Mouse (Mus musculus): ENCODE data around the gene Cwc25. TPM values are rescaled to one million over a fixed set of nuclear protein-coding genes. Genes with fewer than 3 reads are reported as not detected.

The Cwc25 gene
- polyA plus RNA-seq, 1 experiment from 2014 or later, result 22.4 TPM

DNA sequence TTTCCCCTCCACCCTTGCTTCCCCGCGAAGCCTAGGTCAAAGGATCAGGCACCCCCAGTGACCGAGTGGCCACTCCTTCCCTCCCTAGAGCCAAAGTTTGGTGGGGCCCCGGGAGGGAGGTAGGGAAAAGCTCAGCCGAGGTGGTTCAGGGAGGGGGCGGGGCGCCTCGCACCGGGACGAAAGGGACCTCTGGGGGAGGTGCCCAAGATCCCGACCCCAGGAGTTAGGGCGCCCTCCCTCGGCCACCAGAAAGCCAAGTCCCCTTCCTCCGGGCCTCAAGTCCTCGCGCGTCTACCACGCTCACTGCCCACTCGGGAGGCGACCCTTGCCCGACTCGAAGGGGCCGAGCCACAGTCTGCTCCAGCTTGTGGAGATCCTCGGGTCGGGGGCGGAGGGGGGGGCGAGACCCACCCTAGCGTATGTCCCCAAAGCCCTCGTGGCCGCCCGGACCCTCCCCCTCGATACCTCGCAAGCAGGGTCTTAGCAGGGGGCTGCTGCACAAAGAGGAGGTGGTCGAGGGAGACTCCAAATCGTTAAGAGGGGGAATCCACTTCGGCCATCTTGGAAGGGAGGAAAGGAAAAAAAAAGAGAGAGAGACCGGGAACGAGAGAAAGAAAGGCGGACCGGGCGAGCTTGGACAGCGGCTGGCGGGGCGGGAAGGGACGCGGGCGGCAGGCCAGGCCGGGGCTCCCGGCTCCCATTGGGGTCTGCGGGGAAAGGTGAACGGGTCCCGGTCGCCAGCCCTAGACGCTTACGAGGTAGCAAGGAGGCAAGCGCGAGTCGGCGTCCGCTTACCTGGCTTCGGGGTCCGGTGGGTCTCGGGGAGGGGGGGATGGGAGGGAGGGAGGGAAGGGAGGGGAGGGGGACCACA is 67.4 kb downstream of the Cwc25 start:
- peak; percentile 1; the same call in 1 of the 2 replicates for ATAC-seq (ENCODE audit: low FRiP score)
- Histone ChIP-seq H3K4me1 (peaks cover 62% of the 10 kb centered on the region), H3K27me3 (no peaks in the 10 kb centered on the region), H3K9me3 (no peaks in the 10 kb centered on the region), H3K9ac (peak overlapping the region; percentile 95), H3K36me3 (replicated peaks) (no peaks in the 10 kb centered on the region), H3K4me3 (replicated peaks) (peak overlapping the region; percentile 86), H3K27ac (peak overlapping the region; percentile 99), H3K4me2 (peak overlapping the region; percentile 84)
- under 1% methylated on average over 60 of the region's 63 CpGs for WGBS

DNA sequence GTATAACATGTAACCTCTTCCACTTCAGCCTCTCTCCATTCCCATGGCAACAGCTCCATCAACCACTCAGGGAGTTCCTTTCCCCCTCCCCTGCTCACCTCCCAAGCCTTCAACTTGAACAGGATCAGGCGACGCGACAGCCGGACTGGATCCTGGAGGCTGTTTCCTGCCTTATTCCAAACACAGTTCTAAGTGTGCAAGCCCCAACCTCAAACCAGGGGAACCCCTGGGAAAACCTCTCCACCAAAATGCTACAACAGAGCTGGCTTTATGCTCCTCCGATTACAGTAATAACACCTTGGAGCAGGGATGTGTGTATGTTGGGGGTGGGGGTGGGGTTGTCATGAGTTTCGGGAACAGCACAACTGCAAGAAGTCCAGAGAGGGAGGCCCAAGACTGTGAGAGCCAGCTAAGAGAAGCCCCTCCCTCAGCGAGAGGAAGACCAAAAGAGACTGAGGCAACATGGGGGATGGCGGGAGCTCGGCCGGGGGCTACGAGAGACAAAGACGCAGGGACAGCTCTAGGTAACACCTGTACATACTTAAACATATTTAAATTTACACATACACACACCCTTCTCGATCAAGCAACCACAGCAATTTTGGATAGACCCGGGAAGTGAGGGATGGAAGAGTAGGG is 68.3 kb downstream of the Cwc25 start:
- no peak for ATAC-seq (ENCODE audit: low FRiP score)
- H3K4me1 ChIP-seq, result peaks cover 64% of the 10 kb centered on the region
- H3K4me2 ChIP-seq, result peak overlapping the region; percentile 84
- H3K27me3 ChIP-seq, result no peaks in the 10 kb centered on the region
- H3K27ac ChIP-seq, result peak overlapping the region; percentile 99
- H3K4me3 ChIP-seq (replicated peaks), result peak overlapping the region; percentile 86
- no peaks in the 10 kb centered on the region for H3K9me3 ChIP-seq
- peak overlapping the region; percentile 95 for H3K9ac ChIP-seq
- under 1% methylated on average over 14 of the region's 14 CpGs for WGBS
- H3K36me3 ChIP-seq (replicated peaks), result peaks cover 7% of the 10 kb centered on the region

- H3K4me2 ChIP-seq, result peak overlapping the region; percentile 84
- H3K9ac ChIP-seq, result peak overlapping the region; percentile 95
- H3K4me3 ChIP-seq (replicated peaks), result peak overlapping the region; percentile 86
- no peaks in the 10 kb centered on the region for H3K27me3 ChIP-seq
- no peaks in the 10 kb centered on the region for H3K9me3 ChIP-seq
- whole genome bisulfite sequencing, result 57% methylated on average over 11 of the region's 11 CpGs
- peaks cover 64% of the 10 kb centered on the region for H3K4me1 ChIP-seq
- no peak for ATAC-seq (ENCODE audit: low FRiP score)
- peaks cover 14% of the 10 kb centered on the region for H3K36me3 ChIP-seq (replicated peaks)
- peak overlapping the region; percentile 99 for H3K27ac ChIP-seq
Measured at GRCm38 (mm10) chr11:97697199-97697890, 69.0 kb downstream of the Cwc25 start.

GRCm38 (mm10) chr11:97696669-97697068 is 69.7 kb downstream of the Cwc25 start:
- H3K4me1 ChIP-seq, result peaks cover 59% of the 10 kb centered on the region

GRCm38 (mm10) chr11:97695712-97696401 is 70.5 kb downstream of the Cwc25 start:
- Histone ChIP-seq H3K36me3 (replicated peaks) (peaks cover 28% of the 10 kb centered on the region), H3K27me3 (no peaks in the 10 kb centered on the region), H3K9ac (peak overlapping the region; percentile 48), H3K4me1 (peaks cover 51% of the 10 kb centered on the region), H3K4me3 (replicated peaks) (peak overlapping the region; percentile 26), H3K27ac (peak overlapping the region; percentile 89), H3K4me2 (peak overlapping the region; percentile 84), H3K9me3 (no peaks in the 10 kb centered on the region)
- ATAC-seq (ENCODE audit: low FRiP score), result no peak
- WGBS, result 15% methylated on average over 9 of the region's 9 CpGs

More at GRCm38 (mm10) chr11:97696669-97697068, 69.7 kb downstream of the Cwc25 start:
- Histone ChIP-seq H3K27ac (peak overlapping the region; percentile 89; the same call in 1 of the 2 replicates), H3K4me2 (peak overlapping the region; percentile 84), H3K9me3 (no peaks in the 10 kb centered on the region), H3K4me3 (replicated peaks) (peak overlapping the region; percentile 86), H3K36me3 (replicated peaks) (peaks cover 20% of the 10 kb centered on the region), H3K27me3 (no peaks in the 10 kb centered on the region), H3K9ac (peak overlapping the region; percentile 48; the same call in 1 of the 2 replicates)
- ATAC-seq (ENCODE audit: low FRiP score), result no peak
- 66% methylated on average over 8 of the region's 8 CpGs for WGBS

Small RNAs within 50 kb of the gene (microRNA-seq; reads per million reads assigned to microRNA genes)
- 0.73 reads per million for gene Mir8102

Other genes with a start within 250 kb of the Cwc25 start
- 5.2 and 5.7 TPM in 2 replicates for gene Srcin1, start 190.4 kb downstream of the Cwc25 start, polyA plus RNA-seq (2016; fragmentation: Nextera tagmentation; extraction: Ambion mirVana)
- gene Epop, start 136.9 kb downstream of the Cwc25 start, polyA plus RNA-seq (2016; fragmentation: Nextera tagmentation; extraction: Ambion mirVana), result 10.0 and 11.9 TPM in 2 replicates
- 3.3 and 3.7 TPM in 2 replicates for gene Mllt6, start 103.1 kb downstream of the Cwc25 start, polyA plus RNA-seq (2016; fragmentation: Nextera tagmentation; extraction: Ambion mirVana)
- gene Cisd3, start 80.7 kb downstream of the Cwc25 start, polyA plus RNA-seq (2016; fragmentation: Nextera tagmentation; extraction: Ambion mirVana), result 13.2 and 14.9 TPM in 2 replicates
- gene Pcgf2, start 66.1 kb downstream of the Cwc25 start, polyA plus RNA-seq (2016; fragmentation: Nextera tagmentation; extraction: Ambion mirVana), result 24.2 TPM in 2 replicates
- gene Psmb3, start 63.2 kb downstream of the Cwc25 start, polyA plus RNA-seq (2016; fragmentation: Nextera tagmentation; extraction: Ambion mirVana), result 457 TPM in 2 replicates
- 2.7 and 2.8 TPM in 2 replicates for gene Pip4k2b, start 21.9 kb downstream of the Cwc25 start, polyA plus RNA-seq (2016; fragmentation: Nextera tagmentation; extraction: Ambion mirVana)
- gene 1700001P01Rik, start 9.4 kb upstream of the Cwc25 start, polyA plus RNA-seq (2016; fragmentation: Nextera tagmentation; extraction: Ambion mirVana), result 0.55 and 1.0 TPM in 2 replicates
- 392 and 426 TPM in 2 replicates for gene Rpl23, start 15.9 kb upstream of the Cwc25 start, polyA plus RNA-seq (2016; fragmentation: Nextera tagmentation; extraction: Ambion mirVana)
- gene Lasp1, start 32.4 kb upstream of the Cwc25 start, polyA plus RNA-seq (2016; fragmentation: Nextera tagmentation; extraction: Ambion mirVana), result 103 and 109 TPM in 2 replicates
- gene B230217C12Rik, start 74.2 kb upstream of the Cwc25 start, polyA plus RNA-seq (2016; fragmentation: Nextera tagmentation; extraction: Ambion mirVana), result 15.1 and 17.0 TPM in 2 replicates
- 0.60 and 0.91 TPM in 2 replicates for gene Fbxo47, start 117.6 kb upstream of the Cwc25 start, polyA plus RNA-seq (2016; fragmentation: Nextera tagmentation; extraction: Ambion mirVana)
- gene Plxdc1, start 219.9 kb upstream of the Cwc25 start, polyA plus RNA-seq (2016; fragmentation: Nextera tagmentation; extraction: Ambion mirVana), result 0.22 and 0.33 TPM in 2 replicates
- gene Arl5c, start 229.6 kb upstream of the Cwc25 start, polyA plus RNA-seq (2016; fragmentation: Nextera tagmentation; extraction: Ambion mirVana), result 7.0 and 7.8 TPM in 2 replicates

Data from forebrain, embryonic 12.5 days (tissue).